Mouse (Mus musculus): Measurements from ENCODE around the gene Cemip. TPM values are rescaled to one million over a fixed set of nuclear protein-coding genes. Genes with fewer than 3 reads are reported as not detected.
A peak's percentile ranks its signal among the peaks of the same experiment; 100 is the strongest.

The Cemip gene
- polyA plus RNA-seq, 2 experiments: 0.59 to 0.83 TPM

- no peaks in the 10 kb centered on the region for H3K36me3 ChIP-seq (ENCODE audit: control insufficient read depth, insufficient read depth, low read length)
- peak overlapping the region; percentile 82 for H3K4me2 ChIP-seq (replicated peaks; ENCODE audit: low read depth, low read length, severe bottlenecking)
- TF ChIP-seq POLR2A (IDR thresholded peaks at IDR 0.05; ENCODE audit: borderline replicate concordance, extremely low read depth, insufficient read depth, insufficient read length): no peak
- no peak overlapping the region for H3K9ac ChIP-seq (ENCODE audit: low read depth, low read length, severe bottlenecking)
- H3K9me3 ChIP-seq (ENCODE audit: control insufficient read depth, low read length): no peaks in the 10 kb centered on the region
- peak overlapping the region; percentile 36 for H3K4me3 ChIP-seq (replicated peaks; ENCODE audit: low read length)
- peak; percentile 54 for DNase-seq (ENCODE audit: low spot score)
- peaks cover 29% of the 10 kb centered on the region for H3K27me3 ChIP-seq (ENCODE audit: control insufficient read depth, insufficient read depth, low read length)
- peak; percentile 51; the same call in 1 of the 2 replicates for ATAC-seq (ENCODE audit: low FRiP score, low read depth)
- WGBS: 4% methylated on average over 39 of the region's 39 CpGs
- peaks cover 4% of the 10 kb centered on the region; the same call in 1 of the 2 replicates for H3K4me1 ChIP-seq (ENCODE audit: control insufficient read depth, insufficient read depth, low read length)
- H3K27ac ChIP-seq (replicated peaks; ENCODE audit: low read depth, low read length): no peak overlapping the region
Measured at GRCm38 (mm10) chr7:84085049-84085945, 1.0 kb downstream of the Cemip start.

GRCm38 (mm10) chr7:84077257-84078013 lies 8.9 kb downstream of the Cemip start:
- Histone ChIP-seq H3K27me3 (ENCODE audit: control insufficient read depth, insufficient read depth, low read length) (no peaks in the 10 kb centered on the region), H3K4me1 (ENCODE audit: control insufficient read depth, insufficient read depth, low read length) (no peaks in the 10 kb centered on the region), H3K36me3 (ENCODE audit: control insufficient read depth, insufficient read depth, low read length) (no peaks in the 10 kb centered on the region), H3K4me2 (replicated peaks; ENCODE audit: low read depth, low read length, severe bottlenecking) (no peak overlapping the region), H3K4me3 (replicated peaks; ENCODE audit: low read length) (no peak overlapping the region), H3K9me3 (ENCODE audit: control insufficient read depth, low read length) (no peaks in the 10 kb centered on the region), H3K9ac (ENCODE audit: low read depth, low read length, severe bottlenecking) (no peak overlapping the region), H3K27ac (replicated peaks; ENCODE audit: low read depth, low read length) (no peak overlapping the region)
- no peak for DNase-seq (ENCODE audit: low spot score)
- TF ChIP-seq POLR2A (IDR thresholded peaks at IDR 0.05; ENCODE audit: borderline replicate concordance, extremely low read depth, insufficient read depth, insufficient read length): no peak
- 59% methylated on average over 7 of the region's 7 CpGs for WGBS
- peak; percentile 74; the same call in 1 of the 2 replicates for ATAC-seq (ENCODE audit: low FRiP score, low read depth)

GRCm38 (mm10) chr7:84074266-84074665 lies 12.0 kb downstream of the Cemip start:
- Histone ChIP-seq H3K4me2 (replicated peaks; ENCODE audit: low read depth, low read length, severe bottlenecking) (no peak overlapping the region), H3K9ac (ENCODE audit: low read depth, low read length, severe bottlenecking) (no peak overlapping the region), H3K9me3 (ENCODE audit: control insufficient read depth, low read length) (no peaks in the 10 kb centered on the region), H3K4me3 (replicated peaks; ENCODE audit: low read length) (no peak overlapping the region), H3K27ac (replicated peaks; ENCODE audit: low read depth, low read length) (no peak overlapping the region), H3K27me3 (ENCODE audit: control insufficient read depth, insufficient read depth, low read length) (no peaks in the 10 kb centered on the region), H3K36me3 (ENCODE audit: control insufficient read depth, insufficient read depth, low read length) (no peaks in the 10 kb centered on the region), H3K4me1 (ENCODE audit: control insufficient read depth, insufficient read depth, low read length) (no peaks in the 10 kb centered on the region)
- DNase-seq (ENCODE audit: low spot score) (no peak), ATAC-seq (ENCODE audit: low FRiP score, low read depth) (no peak)
- TF ChIP-seq POLR2A (IDR thresholded peaks at IDR 0.05; ENCODE audit: borderline replicate concordance, extremely low read depth, insufficient read depth, insufficient read length): no peak
- 58% methylated on average over 8 of the region's 8 CpGs for WGBS

- Histone ChIP-seq H3K4me1 (ENCODE audit: control insufficient read depth, insufficient read depth, low read length) (no peaks in the 10 kb centered on the region), H3K27ac (replicated peaks; ENCODE audit: low read depth, low read length) (no peak overlapping the region), H3K4me3 (replicated peaks; ENCODE audit: low read length) (no peak overlapping the region), H3K9me3 (ENCODE audit: control insufficient read depth, low read length) (no peaks in the 10 kb centered on the region), H3K4me2 (replicated peaks; ENCODE audit: low read depth, low read length, severe bottlenecking) (no peak overlapping the region), H3K27me3 (ENCODE audit: control insufficient read depth, insufficient read depth, low read length) (no peaks in the 10 kb centered on the region), H3K36me3 (ENCODE audit: control insufficient read depth, insufficient read depth, low read length) (no peaks in the 10 kb centered on the region), H3K9ac (ENCODE audit: low read depth, low read length, severe bottlenecking) (no peak overlapping the region)
- no peak for DNase-seq (ENCODE audit: low spot score)
- TF ChIP-seq POLR2A (IDR thresholded peaks at IDR 0.05; ENCODE audit: borderline replicate concordance, extremely low read depth, insufficient read depth, insufficient read length): no peak
- no peak for ATAC-seq (ENCODE audit: low FRiP score, low read depth)
- 64% methylated on average over 3 of the region's 3 CpGs for WGBS
Measured at GRCm38 (mm10) chr7:84073856-84074255, 12.4 kb downstream of the Cemip start.

- Histone ChIP-seq H3K27ac (replicated peaks; ENCODE audit: low read depth, low read length) (no peak overlapping the region), H3K27me3 (ENCODE audit: control insufficient read depth, insufficient read depth, low read length) (no peaks in the 10 kb centered on the region), H3K9me3 (ENCODE audit: control insufficient read depth, low read length) (no peaks in the 10 kb centered on the region), H3K36me3 (ENCODE audit: control insufficient read depth, insufficient read depth, low read length) (no peaks in the 10 kb centered on the region), H3K4me3 (replicated peaks; ENCODE audit: low read length) (no peak overlapping the region), H3K4me2 (replicated peaks; ENCODE audit: low read depth, low read length, severe bottlenecking) (no peak overlapping the region), H3K4me1 (ENCODE audit: control insufficient read depth, insufficient read depth, low read length) (no peaks in the 10 kb centered on the region), H3K9ac (ENCODE audit: low read depth, low read length, severe bottlenecking) (no peak overlapping the region)
- no peak for TF ChIP-seq POLR2A (IDR thresholded peaks at IDR 0.05; ENCODE audit: borderline replicate concordance, extremely low read depth, insufficient read depth, insufficient read length)
- ATAC-seq (ENCODE audit: low FRiP score, low read depth) (peak; percentile 34; the same call in 1 of the 2 replicates), DNase-seq (ENCODE audit: low spot score) (peak; percentile 35)
- 87% methylated on average over 5 of the region's 5 CpGs for WGBS
Measured at GRCm38 (mm10) chr7:84068931-84069330, 17.4 kb downstream of the Cemip start.

All from limb, embryonic 14.5 days (tissue).